Mouse (Mus musculus): ENCODE data around the gene Gm5105.

The Gm5105 gene

GRCm38 (mm10) chr3:138067288-138067687 is at the start of gene Gm5105:
Gene Gm5105 (minus strand): TSS chr3:138067388.
- no peak for DNase-seq

GRCm38 (mm10) chr3:138116871-138117270 is 49.7 kb upstream of the Gm5105 start:
- no peak for DNase-seq

GRCm38 (mm10) chr3:138114106-138114505 is 46.9 kb upstream of the Gm5105 start:
- DNase-seq, result no peak

- DNase-seq, result no peak
These were observed 44.0 kb upstream of the Gm5105 start for GRCm38 (mm10) chr3:138110910-138111782.

- no peak for DNase-seq
These were observed 39.7 kb upstream of the Gm5105 start for GRCm38 (mm10) chr3:138106887-138107286.

GRCm38 (mm10) chr3:138105056-138105455 is 37.9 kb upstream of the Gm5105 start:
- DNase-seq, result no peak

GRCm38 (mm10) chr3:138103690-138104089 is 36.5 kb upstream of the Gm5105 start:
- DNase-seq, result no peak

- DNase-seq, result no peak
These were observed 34.7 kb upstream of the Gm5105 start for GRCm38 (mm10) chr3:138101936-138102335.

GRCm38 (mm10) chr3:138097718-138098117 is 30.5 kb upstream of the Gm5105 start:
- no peak for DNase-seq

GRCm38 (mm10) chr3:138096263-138097028 is 29.3 kb upstream of the Gm5105 start:
- no peak for DNase-seq

GRCm38 (mm10) chr3:138095718-138096117 is 28.5 kb upstream of the Gm5105 start:
- no peak for DNase-seq

GRCm38 (mm10) chr3:138095301-138095700 is 28.1 kb upstream of the Gm5105 start:
- no peak for DNase-seq

- DNase-seq, result no peak
These were observed 16.7 kb upstream of the Gm5105 start for GRCm38 (mm10) chr3:138083896-138084295.

GRCm38 (mm10) chr3:138083073-138083637 is 16.0 kb upstream of the Gm5105 start:
- no peak for DNase-seq

GRCm38 (mm10) chr3:138078701-138079100 is 11.5 kb upstream of the Gm5105 start:
- no peak for DNase-seq

GRCm38 (mm10) chr3:138077476-138078340 is 10.5 kb upstream of the Gm5105 start:
- no peak for DNase-seq

GRCm38 (mm10) chr3:138075209-138075608 is 8.0 kb upstream of the Gm5105 start:
- no peak for DNase-seq

GRCm38 (mm10) chr3:138074214-138074613 is 7.0 kb upstream of the Gm5105 start:
- DNase-seq, result no peak

- no peak for DNase-seq
These were observed 4.4 kb upstream of the Gm5105 start for GRCm38 (mm10) chr3:138071476-138072073.

- no peak for DNase-seq
These were observed 3.8 kb upstream of the Gm5105 start for GRCm38 (mm10) chr3:138071004-138071403.

GRCm38 (mm10) chr3:138069756-138070511 is 2.7 kb upstream of the Gm5105 start:
- DNase-seq, result no peak
